ENCODE assay signal across 10 mouse cellular contexts in genomic region chr2:77249771-77250681, GRCm38 (mm10). TPM values are rescaled to one million over a fixed set of nuclear protein-coding genes. Genes with fewer than 3 reads are reported as not detected.
DNase-seq lines count a peak whose midpoint lies in the region; ATAC-seq and TF ChIP-seq lines count a peak whose summit lies in the region.
"Had no signal": no experiment of that assay in that cellular context is flagged by ENCODE, and none has a peak within 500 bp of the region (broad histone marks: within the 10 kb centered on the region; RNA-seq: fewer than 3 reads in every experiment).

No protein-coding gene starts in this region.

- no peaks in the 10 kb centered on the region for H3K36me3 ChIP-seq in hindbrain, embryonic 16.5 days (ENCODE audit: control insufficient read depth, insufficient read depth, low read length)
- no peaks in the 10 kb centered on the region for H3K36me3 ChIP-seq in neural tube, embryonic 15.5 days
- H3K36me3 ChIP-seq: embryonic facial prominence, embryonic 15.5 days had no signal

- peak; percentile 92 for TF ChIP-seq CTCF in bone marrow macrophage, adult 2 months (IDR thresholded peaks at IDR 0.05; ENCODE audit: low read depth, low read length)
- peak; percentile 87 for TF ChIP-seq CTCF in embryonic fibroblast, embryonic 13.5 days (IDR thresholded peaks at IDR 0.05; ENCODE audit: borderline replicate concordance, insufficient read depth, low read length)

- no peak overlapping the region for H3K4me3 ChIP-seq in bone marrow macrophage, adult 2 months (ENCODE audit: insufficient read depth, low read length)
- no peak overlapping the region for H3K4me3 ChIP-seq in embryonic fibroblast, embryonic 13.5 days (ENCODE audit: insufficient read depth, low read length)
- no peak overlapping the region for H3K4me3 ChIP-seq in hindbrain, embryonic 16.5 days (ENCODE audit: low read length)
- H3K4me3 ChIP-seq in neural tube, embryonic 15.5 days (replicated peaks), result no peak overlapping the region
- H3K4me3 ChIP-seq: embryonic facial prominence, embryonic 15.5 days; megakaryocyte, embryonic 14.5 days had no signal

- 32% methylated on average over 8 of the region's 8 CpGs for WGBS in hindbrain, embryonic 16.5 days
- WGBS in neural tube, embryonic 15.5 days, result 29% methylated on average over 8 of the region's 8 CpGs

- H3K27ac ChIP-seq in bone marrow macrophage, adult 2 months (ENCODE audit: insufficient read depth, low read depth, low read length), result no peak overlapping the region
- H3K27ac ChIP-seq in embryonic fibroblast, embryonic 13.5 days (ENCODE audit: insufficient read depth, low read length), result no peak overlapping the region
- H3K27ac ChIP-seq in hindbrain, embryonic 16.5 days (ENCODE audit: low read depth, low read length), result no peak overlapping the region
- 0 out of 2 replicates have a peak overlapping the region, but pooled peaks have one; percentile 4 for H3K27ac ChIP-seq in neural tube, embryonic 15.5 days (replicated peaks)
- H3K27ac ChIP-seq: embryonic facial prominence, embryonic 15.5 days had no signal

- peak; percentile 36 for DNase-seq in ovary, postnatal 36 days (ENCODE audit: low spot score)
- DNase-seq in ovary, postnatal 10 days (ENCODE audit: low spot score), result no peak
- DNase-seq in lung, adult 18-20 months, result peak; percentile 54 to 56
- DNase-seq in spleen, postnatal 4 days (ENCODE audit: low spot score in 2 of 2), result no peak

- ATAC-seq in hindbrain, embryonic 16.5 days, result 0 out of 2 replicates have a peak, but pooled peaks have one; percentile 28
- ATAC-seq in neural tube, embryonic 15.5 days (ENCODE audit: low FRiP score), result peak; percentile 14; the same call in 1 of the 2 replicates

- no peaks in the 10 kb centered on the region for H3K9me3 ChIP-seq in hindbrain, embryonic 16.5 days (ENCODE audit: control insufficient read depth, low read length)
- H3K9me3 ChIP-seq in neural tube, embryonic 15.5 days (replicated peaks), result no peaks in the 10 kb centered on the region
- H3K9me3 ChIP-seq: embryonic facial prominence, embryonic 15.5 days had no signal

- no peak overlapping the region for H3K4me2 ChIP-seq in hindbrain, embryonic 16.5 days (ENCODE audit: low read length)
- no peak overlapping the region for H3K4me2 ChIP-seq in neural tube, embryonic 15.5 days
- H3K4me2 ChIP-seq: embryonic facial prominence, embryonic 15.5 days had no signal

- H3K4me1 ChIP-seq in bone marrow macrophage, adult 2 months (ENCODE audit: control insufficient read depth, insufficient read depth, low read length), result 0 out of 2 replicates have a peak, but pooled peaks cover 2% of the 10 kb centered on the region
- H3K4me1 ChIP-seq in embryonic fibroblast, embryonic 13.5 days (ENCODE audit: control insufficient read depth, insufficient read depth, low read length), result peaks cover 9% of the 10 kb centered on the region; the same call in 1 of the 2 replicates
- H3K4me1 ChIP-seq in hindbrain, embryonic 16.5 days (ENCODE audit: control insufficient read depth, insufficient read depth, low read depth, low read length), result peaks cover 12% of the 10 kb centered on the region
- H3K4me1 ChIP-seq in neural tube, embryonic 15.5 days, result peaks cover 27% of the 10 kb centered on the region
- H3K4me1 ChIP-seq: megakaryocyte, embryonic 14.5 days had no signal

- H3K27me3 ChIP-seq in hindbrain, embryonic 16.5 days (replicated peaks; ENCODE audit: control insufficient read depth, insufficient read depth, low read length), result no peaks in the 10 kb centered on the region
- no peaks in the 10 kb centered on the region for H3K27me3 ChIP-seq in neural tube, embryonic 15.5 days (replicated peaks)
- H3K27me3 ChIP-seq: embryonic facial prominence, embryonic 15.5 days; megakaryocyte, embryonic 14.5 days had no signal

- TF ChIP-seq POLR2A in bone marrow macrophage, adult 2 months (IDR thresholded peaks at IDR 0.05; ENCODE audit: borderline replicate concordance, low read depth, low read length), result no peak
- no peak for TF ChIP-seq POLR2A in embryonic fibroblast, embryonic 13.5 days (IDR thresholded peaks at IDR 0.05; ENCODE audit: low read depth, low read length)

- no peak overlapping the region for H3K9ac ChIP-seq in hindbrain, embryonic 16.5 days (ENCODE audit: low read depth, low read length)
- no peak overlapping the region for H3K9ac ChIP-seq in neural tube, embryonic 15.5 days (replicated peaks)
- H3K9ac ChIP-seq: embryonic facial prominence, embryonic 15.5 days had no signal

RNA-seq across cellular contexts. Expression of gene Sestd1, which starts 30.4 kb away (rescaled TPM):
- 42.1 and 43.3 TPM in 2 replicates for polyA plus RNA-seq in bone marrow macrophage, adult 2 months (2012; ENCODE audit: insufficient read depth, insufficient read length, missing spikeins)
- polyA plus RNA-seq in embryonic fibroblast, embryonic 13.5 days (2011; ENCODE audit: insufficient read length, low read depth, missing spikeins), result 28.1 and 33.0 TPM in 2 replicates
- 21.5 and 22.0 TPM in 2 replicates for polyA plus RNA-seq in hindbrain, embryonic 16.5 days (2015; fragmentation: Nextera tagmentation; extraction: Ambion mirVana)
- 22.6 and 26.3 TPM in 2 replicates for polyA plus RNA-seq in neural tube, embryonic 15.5 days (2015; fragmentation: Nextera tagmentation; extraction: Ambion mirVana)

Comparison
In these comparisons a context has a peak if more than half of its experiments do, and no peak if none do; other contexts are left out.
1. DNase-seq: peak in ovary, postnatal 36 days (single experiment) and lung, adult 18-20 months (2 of 2); none in ovary, postnatal 10 days (single experiment) and spleen, postnatal 4 days (0 of 2).